Mouse (Mus musculus): ENCODE data around the gene Actl10.
A peak's percentile ranks its signal among the peaks of the same experiment; 100 is the strongest.

Actl10 gene

GRCm38 (mm10) chr2:154551476-154551875 lies at the start of gene Actl10:
Actl10 (plus strand) TSS chr2:154551776.
- DNase-seq: no peak

- no peak for DNase-seq
Measured at GRCm38 (mm10) chr2:154507076-154507475, 44.5 kb upstream of the Actl10 start.

GRCm38 (mm10) chr2:154507566-154508283 lies 43.9 kb upstream of the Actl10 start:
- DNase-seq: no peak

- no peak for DNase-seq
Measured at GRCm38 (mm10) chr2:154508450-154508849, 43.1 kb upstream of the Actl10 start.

GRCm38 (mm10) chr2:154510141-154510540 lies 41.4 kb upstream of the Actl10 start:
- DNase-seq: no peak

- DNase-seq: no peak
Measured at GRCm38 (mm10) chr2:154516944-154517343, 34.6 kb upstream of the Actl10 start.

- DNase-seq: no peak
Measured at GRCm38 (mm10) chr2:154517424-154517823, 34.2 kb upstream of the Actl10 start.

GRCm38 (mm10) chr2:154521449-154521848 lies 30.1 kb upstream of the Actl10 start:
- DNase-seq: no peak

GRCm38 (mm10) chr2:154522334-154522733 lies 29.2 kb upstream of the Actl10 start:
- no peak for DNase-seq

- peak; percentile 56 for DNase-seq
Measured at GRCm38 (mm10) chr2:154525285-154525684, 26.3 kb upstream of the Actl10 start.

- no peak for DNase-seq
Measured at GRCm38 (mm10) chr2:154526531-154526930, 25.0 kb upstream of the Actl10 start.

- no peak for DNase-seq
Measured at GRCm38 (mm10) chr2:154532888-154533287, 18.7 kb upstream of the Actl10 start.

GRCm38 (mm10) chr2:154534704-154535270 lies 16.8 kb upstream of the Actl10 start:
- no peak for DNase-seq

- peak; percentile 80 for DNase-seq
Measured at GRCm38 (mm10) chr2:154538310-154538709, 13.3 kb upstream of the Actl10 start.

- no peak for DNase-seq
Measured at GRCm38 (mm10) chr2:154538710-154539109, 12.9 kb upstream of the Actl10 start.

- DNase-seq: no peak
Measured at GRCm38 (mm10) chr2:154539720-154540119, 11.9 kb upstream of the Actl10 start.

- no peak for DNase-seq
Measured at GRCm38 (mm10) chr2:154541630-154542029, 9.9 kb upstream of the Actl10 start.

- DNase-seq: peak; percentile 86
Measured at GRCm38 (mm10) chr2:154543567-154544347, 7.8 kb upstream of the Actl10 start.

- no peak for DNase-seq
Measured at GRCm38 (mm10) chr2:154546711-154547110, 4.9 kb upstream of the Actl10 start, which contains the start of gene 1700003F12Rik. 1700003F12Rik (plus strand) TSS chr2:154547085.

- peak; percentile 46 for DNase-seq
Measured at GRCm38 (mm10) chr2:154548688-154549087, 2.9 kb upstream of the Actl10 start.

GRCm38 (mm10) chr2:154549127-154549885 lies 2.3 kb upstream of the Actl10 start:
- no peak for DNase-seq

- DNase-seq: no peak
Measured at GRCm38 (mm10) chr2:154549886-154550189, 1.7 kb upstream of the Actl10 start.

GRCm38 (mm10) chr2:154550937-154551336 lies 639 bp upstream of the Actl10 start:
- no peak for DNase-seq
